Mouse (Mus musculus) left cerebral cortex, postnatal 4 days (tissue): ENCODE results near the gene Fance. TPM values are rescaled to one million over a fixed set of nuclear protein-coding genes. Genes with fewer than 3 reads are reported as not detected.
"Not testable (repeated sequence)": the region's sequence is repeated elsewhere in the genome, so short reads cannot be mapped to it uniquely, and the experiment has no call there.

Experiments
- DNase-seq: peaks from one replicate; pipeline ENCODE4 v3.0.0-alpha.2; 2022
- intact Hi-C: fragments of 180-260 bp; cut with DNase I; formaldehyde crosslinking; loops from one replicate; pipeline ENCODE4 v1.15.1; 2025
- total RNA-seq, 2 experiments: library from RNA; stranded (reverse); gene quantifications; 2 replicates each; pipeline ENCODE4 v1.2.3; 2021

The Fance gene
- total RNA-seq, 2 experiments from 2014 or later = 28.9 to 29.0 TPM

GRCm38 (mm10) chr17:28345882-28346281 lies 32.6 kb downstream of the Fance start:
- DNase-seq = no peak
- intact Hi-C loops = no loop called here

GRCm38 (mm10) chr17:28347327-28347726 lies 34.0 kb downstream of the Fance start:
- DNase-seq = no peak

GRCm38 (mm10) chr17:28348211-28348610 lies 34.9 kb downstream of the Fance start:
- no peak for DNase-seq
- intact Hi-C loops = no loop called here

More at GRCm38 (mm10) chr17:28347327-28347726, 34.0 kb downstream of the Fance start:
- intact Hi-C loops = no loop called here

GRCm38 (mm10) chr17:28349264-28349880 lies 36.1 kb downstream of the Fance start:
- intact Hi-C loops = no loop called here
- DNase-seq = no peak

- intact Hi-C loops = no loop called here
- no peak for DNase-seq
Observed at GRCm38 (mm10) chr17:28349901-28350465, 36.7 kb downstream of the Fance start.

- intact Hi-C loops = no loop called here
- peak; percentile 79 for DNase-seq
Observed at GRCm38 (mm10) chr17:28350466-28351352, 37.4 kb downstream of the Fance start, which contains the start of gene Tead3. TSS of gene Tead3 (minus strand) at chr17:28350817.

- no peak for DNase-seq
- intact Hi-C loops = no loop called here
Observed at GRCm38 (mm10) chr17:28351353-28351890, 38.1 kb downstream of the Fance start.

- no peak for DNase-seq
- intact Hi-C loops = no loop called here
Observed at GRCm38 (mm10) chr17:28352018-28352417, 38.7 kb downstream of the Fance start.

GRCm38 (mm10) chr17:28355871-28356270 lies 42.6 kb downstream of the Fance start:
- no peak for DNase-seq
- intact Hi-C loops = no loop called here

GRCm38 (mm10) chr17:28358576-28359261 lies 45.4 kb downstream of the Fance start:
- DNase-seq, intact Hi-C loops: not testable (repeated sequence)

GRCm38 (mm10) chr17:28360531-28361277 lies 47.4 kb downstream of the Fance start:
- intact Hi-C loops = no loop called here
- no peak for DNase-seq

- intact Hi-C loops = no loop called here
- no peak for DNase-seq
Observed at GRCm38 (mm10) chr17:28361921-28362652, 48.8 kb downstream of the Fance start.

- intact Hi-C loops = no loop called here
- no peak for DNase-seq
Observed at GRCm38 (mm10) chr17:28362653-28363292, 49.5 kb downstream of the Fance start.

- intact Hi-C loops = no loop called here
Observed at GRCm38 (mm10) chr17:28363507-28363906, 50.2 kb downstream of the Fance start.

GRCm38 (mm10) chr17:28365122-28365521 lies 51.8 kb downstream of the Fance start, which contains the start of gene Tulp1:
TSS of gene Tulp1 (minus strand) at chr17:28365222.
- no peak for DNase-seq
- intact Hi-C loops = no loop called here

More at GRCm38 (mm10) chr17:28363507-28363906, 50.2 kb downstream of the Fance start:
- DNase-seq = no peak

- peak; percentile 80 for DNase-seq
- intact Hi-C loops = no loop called here
Observed at GRCm38 (mm10) chr17:28368449-28368848, 55.1 kb downstream of the Fance start.

- intact Hi-C loops = no loop called here
- no peak for DNase-seq
Observed at GRCm38 (mm10) chr17:28369056-28369455, 55.7 kb downstream of the Fance start.

- intact Hi-C loops = no loop called here
- no peak for DNase-seq
Observed at GRCm38 (mm10) chr17:28371286-28371685, 58.0 kb downstream of the Fance start.

- intact Hi-C loops = no loop called here
Observed at GRCm38 (mm10) chr17:28371941-28372340, 58.6 kb downstream of the Fance start.

More at GRCm38 (mm10) chr17:28371941-28372340, 58.6 kb downstream of the Fance start:
- no peak for DNase-seq
